Mouse (Mus musculus) neural tube, embryonic 11.5 days (tissue): ENCODE results near the gene Mpp3. TPM values are rescaled to one million over a fixed set of nuclear protein-coding genes. Genes with fewer than 3 reads are reported as not detected.
A peak's percentile ranks its signal among the peaks of the same experiment; 100 is the strongest.

Experiments used
- ATAC-seq: fragments of 200-750 bp; cut with Nextera tagmentation; 2 replicates; pipeline ENCODE4 v1.8.0; 2017; ENCODE audit warnings: moderate number of reproducible peaks, mild to moderate bottlenecking, moderate TSS enrichment, moderate library complexity; ENCODE audit not compliant: insufficient read depth, low FRiP score, low TSS enrichment
- DNase-seq: peaks from one replicate; pipeline ENCODE4 v3.0.0-alpha.2; 2015; ENCODE audit warnings: low spot score
- H3K27ac ChIP-seq: fragments of 300-500 bp; sonication (generic); 2 replicates; pipeline ENCODE4 v1.5.1; 2014; ENCODE audit warnings: low read depth, mild to moderate bottlenecking, low read length
- H3K27me3 ChIP-seq: fragments of 300-500 bp; sonication (generic); 2 replicates; pipeline ENCODE4 v1.6.1; 2014; ENCODE audit warnings: mild to moderate bottlenecking, low read length, mixed read lengths; ENCODE audit not compliant: control insufficient read depth, insufficient read depth
- H3K36me3 ChIP-seq: fragments of 300-500 bp; sonication (generic); 2 replicates; pipeline ENCODE4 v1.6.1; 2014; ENCODE audit warnings: mild to moderate bottlenecking, low read length, moderate library complexity, mixed read lengths; ENCODE audit not compliant: control insufficient read depth, insufficient read depth
- H3K4me1 ChIP-seq: fragments of 300-500 bp; sonication (generic); 2 replicates; pipeline ENCODE4 v1.6.1; 2014; ENCODE audit warnings: low read length, mixed read lengths; ENCODE audit not compliant: control insufficient read depth, insufficient read depth
- H3K4me2 ChIP-seq: fragments of 300-500 bp; sonication (generic); 2 replicates; pipeline ENCODE4 v1.6.1; 2014; ENCODE audit warnings: low read depth, mild to moderate bottlenecking, moderate library complexity
- H3K4me3 ChIP-seq: fragments of 300-500 bp; sonication (generic); 2 replicates; pipeline ENCODE4 v1.5.1; 2014; ENCODE audit warnings: low read depth, low read length
- H3K9ac ChIP-seq: fragments of 300-500 bp; sonication (generic); 2 replicates; pipeline ENCODE4 v1.6.1; 2014; ENCODE audit warnings: mild to moderate bottlenecking, low read length
- H3K9me3 ChIP-seq: fragments of 300-500 bp; sonication (generic); 2 replicates; pipeline ENCODE4 v1.6.1; 2016; ENCODE audit warnings: low read length; ENCODE audit not compliant: control insufficient read depth
- WGBS: fragments of 180-500 bp; shearing (Covaris S2); extraction: QIAGEN DNeasy Blood & Tissue Kit; methylation state at CpG from one replicate; pipeline ENCODE4 v1.1.7; 2014; 5-methylcytosine and 5-hydroxymethylcytosine counted together
- polyA plus RNA-seq: library from polyadenylated mRNA; unstranded; fragments of >200 nt; fragmentation: Nextera tagmentation; extraction: Ambion mirVana; gene quantifications from 2 replicates; pipeline ENCODE4 v1.2.1, GENCODE M21; 2014

Gene Mpp3
- polyA plus RNA-seq, 1 experiment from 2014 or later = 35.1 TPM

DNA sequence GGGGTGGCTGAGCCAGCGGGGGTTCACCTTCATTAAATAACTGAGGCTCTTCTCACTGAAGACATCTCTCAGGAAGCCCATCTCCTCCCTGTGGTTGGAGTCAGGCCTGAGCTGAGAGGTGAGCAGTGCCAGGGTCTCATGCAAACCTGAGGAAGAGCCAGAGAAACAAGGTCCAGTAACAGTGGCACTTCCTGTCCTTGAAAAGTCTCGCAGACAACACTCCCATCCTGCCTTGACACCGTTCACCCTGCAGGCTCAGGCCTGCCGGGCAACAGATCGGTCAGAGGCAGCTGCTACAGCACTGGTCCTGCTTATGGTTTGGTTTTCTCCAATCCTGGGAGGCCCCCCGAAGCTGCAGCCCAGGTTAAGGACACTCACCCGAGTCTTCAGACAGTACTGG lies 2.9 kb downstream of the Mpp3 start:
- DNase-seq = no peak
- peaks cover 29% of the 10 kb centered on the region for H3K4me1 ChIP-seq
- H3K4me3 ChIP-seq = peak overlapping the region; percentile 50; the same call in 1 of the 2 replicates
- ATAC-seq = no peak
- 37% methylated on average over 7 of the region's 7 CpGs for WGBS
- no peaks in the 10 kb centered on the region for H3K27me3 ChIP-seq
- no peaks in the 10 kb centered on the region for H3K9me3 ChIP-seq
- H3K9ac ChIP-seq = peak overlapping the region; percentile 37
- no peak overlapping the region for H3K27ac ChIP-seq
- H3K4me2 ChIP-seq = peak overlapping the region; percentile 88
- no peaks in the 10 kb centered on the region for H3K36me3 ChIP-seq

DNA sequence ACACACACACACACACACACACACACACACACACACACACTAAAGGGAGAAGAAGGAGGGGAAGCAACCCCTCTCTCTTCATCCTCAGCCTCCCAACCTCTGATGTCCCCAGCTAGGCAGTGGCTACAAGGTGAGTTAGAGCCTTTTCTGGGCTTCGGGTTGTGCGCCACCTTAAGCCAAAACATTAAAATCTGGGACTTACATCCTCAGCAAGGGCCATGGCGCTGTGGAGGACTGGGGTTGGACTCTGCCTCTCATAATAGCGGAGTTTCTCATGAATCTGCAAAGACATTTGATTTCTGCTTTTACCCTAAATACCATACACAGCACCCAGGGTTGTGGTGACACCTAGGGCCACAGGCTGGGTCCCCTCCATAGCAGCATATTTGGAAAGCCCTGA lies 3.4 kb downstream of the Mpp3 start:
- WGBS = 88% methylated on average over 4 of the region's 4 CpGs
- Histone ChIP-seq H3K4me1 (peaks cover 29% of the 10 kb centered on the region), H3K9ac (no peak overlapping the region), H3K4me2 (peak overlapping the region; percentile 88; the same call in 1 of the 2 replicates), H3K9me3 (no peaks in the 10 kb centered on the region), H3K36me3 (no peaks in the 10 kb centered on the region), H3K4me3 (no peak overlapping the region), H3K27ac (no peak overlapping the region), H3K27me3 (no peaks in the 10 kb centered on the region)
- no peak for DNase-seq
- ATAC-seq = no peak

- Histone ChIP-seq H3K27me3 (no peaks in the 10 kb centered on the region), H3K36me3 (no peaks in the 10 kb centered on the region)
Measured at GRCm38 (mm10) chr11:102024084-102024758, 4.0 kb downstream of the Mpp3 start.

GRCm38 (mm10) chr11:102023406-102023805 lies 4.9 kb downstream of the Mpp3 start:
- Histone ChIP-seq H3K9me3 (no peaks in the 10 kb centered on the region), H3K27ac (no peak overlapping the region), H3K4me2 (no peak overlapping the region), H3K27me3 (no peaks in the 10 kb centered on the region), H3K9ac (no peak overlapping the region; the same call in 1 of the 2 replicates), H3K4me3 (no peak overlapping the region), H3K36me3 (no peaks in the 10 kb centered on the region), H3K4me1 (peaks cover 29% of the 10 kb centered on the region)
- ATAC-seq (no peak), DNase-seq (no peak)
- WGBS = 85% methylated on average over 13 of the region's 13 CpGs

More at GRCm38 (mm10) chr11:102024084-102024758, 4.0 kb downstream of the Mpp3 start:
- 86% methylated on average over 6 of the region's 6 CpGs for WGBS
- Histone ChIP-seq H3K9ac (no peak overlapping the region), H3K4me3 (no peak overlapping the region), H3K27ac (no peak overlapping the region), H3K4me2 (no peak overlapping the region), H3K9me3 (no peaks in the 10 kb centered on the region), H3K4me1 (peaks cover 29% of the 10 kb centered on the region)
- ATAC-seq = no peak
- no peak for DNase-seq

GRCm38 (mm10) chr11:102021196-102021595 lies 7.1 kb downstream of the Mpp3 start:
- WGBS = 89% methylated on average over 5 of the region's 5 CpGs
- Histone ChIP-seq H3K9me3 (no peaks in the 10 kb centered on the region), H3K4me3 (no peak overlapping the region), H3K9ac (no peak overlapping the region), H3K27me3 (no peaks in the 10 kb centered on the region), H3K27ac (no peak overlapping the region), H3K36me3 (0 out of 2 replicates have a peak, but pooled peaks cover 3% of the 10 kb centered on the region), H3K4me2 (no peak overlapping the region), H3K4me1 (peaks cover 20% of the 10 kb centered on the region)
- ATAC-seq (no peak), DNase-seq (no peak)

GRCm38 (mm10) chr11:102019736-102020135 lies 8.5 kb downstream of the Mpp3 start:
- ATAC-seq (no peak), DNase-seq (no peak)
- 77% methylated on average over 9 of the region's 9 CpGs for WGBS
- Histone ChIP-seq H3K4me2 (no peak overlapping the region), H3K9me3 (no peaks in the 10 kb centered on the region), H3K27me3 (no peaks in the 10 kb centered on the region), H3K4me1 (0 out of 2 replicates have a peak, but pooled peaks cover 8% of the 10 kb centered on the region), H3K36me3 (0 out of 2 replicates have a peak, but pooled peaks cover 3% of the 10 kb centered on the region), H3K4me3 (no peak overlapping the region), H3K27ac (no peak overlapping the region), H3K9ac (no peak overlapping the region)

DNA sequence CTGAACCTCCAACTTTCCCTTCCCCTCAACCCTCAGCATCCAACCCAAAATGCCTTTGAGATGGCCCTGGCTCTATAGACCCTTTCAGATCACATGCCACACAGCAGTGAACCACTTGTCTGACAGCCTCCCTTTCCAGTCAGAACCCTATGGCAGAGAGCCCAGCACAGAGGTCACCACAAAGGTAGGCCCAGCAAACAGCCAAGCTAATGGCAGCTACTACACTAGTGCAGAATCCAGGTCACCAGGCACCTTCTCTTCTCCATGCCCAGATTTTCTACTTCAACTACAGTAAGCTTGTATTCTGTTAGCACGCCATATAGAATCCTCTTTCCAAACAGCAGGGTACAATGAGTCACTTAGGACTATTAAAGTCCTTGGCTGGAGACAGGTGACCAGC lies 12.1 kb downstream of the Mpp3 start:
- Histone ChIP-seq H3K27me3 (no peaks in the 10 kb centered on the region), H3K27ac (no peak overlapping the region), H3K36me3 (peaks cover 3% of the 10 kb centered on the region), H3K4me1 (no peaks in the 10 kb centered on the region), H3K4me2 (no peak overlapping the region), H3K4me3 (no peak overlapping the region), H3K9ac (no peak overlapping the region), H3K9me3 (no peaks in the 10 kb centered on the region)
- no peak for DNase-seq
- 90% methylated on average over 1 of the region's 1 CpGs for WGBS
- no peak for ATAC-seq

DNA sequence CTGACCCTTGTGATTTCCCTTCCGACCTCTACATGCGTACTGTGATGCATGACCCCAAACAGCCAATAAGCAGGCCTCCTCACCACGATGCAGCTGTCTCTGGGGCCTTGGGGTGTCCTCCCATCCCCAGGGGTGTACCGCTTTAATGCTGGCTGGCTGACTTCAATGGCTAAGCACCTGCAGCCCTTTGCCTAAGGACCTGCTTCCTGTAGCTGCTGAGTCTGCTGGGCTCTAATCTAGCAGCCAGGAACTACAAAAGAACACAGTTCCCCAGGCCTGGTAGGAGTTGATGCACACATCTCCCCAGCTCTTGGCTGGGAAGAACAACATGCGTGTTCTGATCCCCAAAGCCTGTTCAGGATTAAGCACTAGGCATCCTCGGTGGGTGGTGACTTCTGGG lies 12.8 kb downstream of the Mpp3 start:
- Histone ChIP-seq H3K9ac (no peak overlapping the region), H3K4me3 (no peak overlapping the region), H3K9me3 (no peaks in the 10 kb centered on the region), H3K27me3 (no peaks in the 10 kb centered on the region), H3K27ac (no peak overlapping the region), H3K36me3 (peaks cover 3% of the 10 kb centered on the region), H3K4me1 (no peaks in the 10 kb centered on the region; the same call in 1 of the 2 replicates), H3K4me2 (no peak overlapping the region)
- DNase-seq = no peak
- 76% methylated on average over 6 of the region's 6 CpGs for WGBS
- no peak for ATAC-seq

DNA sequence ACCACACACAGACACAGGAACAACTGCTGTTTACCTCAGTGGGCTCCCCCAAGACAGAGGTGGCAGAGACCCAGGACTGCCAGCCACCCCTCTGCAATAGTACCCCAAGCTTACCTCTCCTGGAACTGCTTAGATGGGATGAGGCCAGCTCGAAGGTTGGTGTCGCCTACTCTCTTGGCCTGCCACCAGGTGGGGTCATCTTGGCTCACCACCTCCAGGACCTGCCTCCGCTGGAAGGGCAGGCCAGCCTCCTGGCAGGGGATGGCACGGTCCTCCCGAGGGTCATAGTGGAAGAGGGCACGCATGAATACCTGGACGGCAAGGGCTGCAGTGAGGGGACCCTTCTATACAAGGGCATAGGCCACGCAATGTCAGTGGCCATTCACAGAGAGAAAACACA lies 15.1 kb downstream of the Mpp3 start:
- H3K9me3 ChIP-seq = no peaks in the 10 kb centered on the region
- H3K4me3 ChIP-seq = no peak overlapping the region
- ATAC-seq (no peak), DNase-seq (no peak)
- WGBS = 92% methylated on average over 8 of the region's 8 CpGs
- no peak overlapping the region for H3K9ac ChIP-seq
- no peak overlapping the region for H3K4me2 ChIP-seq
- H3K27me3 ChIP-seq = no peaks in the 10 kb centered on the region
- peaks cover 3% of the 10 kb centered on the region for H3K36me3 ChIP-seq
- H3K27ac ChIP-seq = no peak overlapping the region
- H3K4me1 ChIP-seq = no peaks in the 10 kb centered on the region; the same call in 1 of the 2 replicates
